Mouse (Mus musculus) monocyte, adult 5-6 weeks (primary cell): ENCODE results near the gene Mettl27. TPM values are rescaled to one million over a fixed set of nuclear protein-coding genes. Genes with fewer than 3 reads are reported as not detected.
"Not testable (repeated sequence)": the region's sequence is repeated elsewhere in the genome, so short reads cannot be mapped to it uniquely, and the experiment has no call there.

Source experiments
- ATAC-seq: fragments of 153-309, 156-312 bp; replicated peaks from 2 replicates; pipeline ENCODE4 v1.8.0; 2017; ENCODE audit warnings: mild to moderate bottlenecking; ENCODE audit not compliant: low TSS enrichment, insufficient number of reproducible peaks, severe bottlenecking, poor library complexity, low FRiP score
- total RNA-seq: library from RNA; stranded (forward); fragments of 200-1000, 200-491, 200-594 nt; gene quantifications from 3 replicates; pipeline ENCODE4 v1.2.3, GENCODE M21; 2017

The Mettl27 gene
- total RNA-seq, 1 experiment from 2014 or later: not detected

GRCm38 (mm10) chr5:134918071-134918832 is 13.9 kb upstream of the Mettl27 start:
- 0 out of 2 replicates have a peak, but pooled peaks have one; percentile 31 for ATAC-seq

DNA sequence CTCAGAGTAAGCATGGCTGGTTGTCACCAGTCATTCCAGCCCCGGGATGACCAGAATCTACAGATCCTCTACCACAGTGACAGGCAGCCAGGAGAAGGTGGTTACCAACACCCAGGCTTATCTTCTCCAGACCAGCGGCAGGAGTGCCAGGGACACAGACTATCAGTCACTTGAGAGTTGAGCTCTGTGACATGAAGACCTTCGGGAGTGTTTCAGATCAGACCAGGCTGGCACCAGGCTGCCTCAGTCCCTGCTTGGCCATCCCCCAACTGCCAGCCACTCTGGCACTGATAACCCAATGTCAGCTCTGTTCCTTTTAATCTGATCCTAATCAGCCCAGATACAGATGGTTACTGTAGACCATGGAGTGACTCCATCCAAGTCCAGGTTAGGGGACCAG is 13.1 kb upstream of the Mettl27 start:
- ATAC-seq: no peak

GRCm38 (mm10) chr5:134920106-134920687 is 12.0 kb upstream of the Mettl27 start:
- ATAC-seq: no peak

- ATAC-seq: no peak
These were observed 11.1 kb upstream of the Mettl27 start for GRCm38 (mm10) chr5:134921106-134921505.

GRCm38 (mm10) chr5:134923141-134923540 is 9.0 kb upstream of the Mettl27 start:
- ATAC-seq: no peak

GRCm38 (mm10) chr5:134926726-134927125 is 5.4 kb upstream of the Mettl27 start:
- no peak for ATAC-seq

GRCm38 (mm10) chr5:134929988-134930387 is 2.2 kb upstream of the Mettl27 start:
- no peak for ATAC-seq

DNA sequence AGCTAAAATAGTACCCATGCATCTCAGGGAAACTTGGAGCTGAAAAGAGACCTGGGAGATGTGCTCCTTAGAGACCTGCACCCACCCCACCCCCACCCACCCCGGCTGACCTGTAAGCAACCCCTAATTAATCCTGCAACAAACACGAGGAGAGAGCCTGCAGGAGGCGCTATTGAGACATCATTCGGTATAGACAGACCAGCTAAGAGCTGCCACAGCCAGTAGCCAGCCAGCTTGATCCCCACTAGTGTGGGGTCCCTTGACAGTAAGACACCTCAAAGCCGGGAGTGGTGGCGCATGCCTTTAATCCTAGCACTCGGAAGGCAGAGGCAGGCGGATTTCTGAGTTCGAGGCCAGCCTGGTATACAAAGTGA is 722 bp downstream of the Mettl27 start:
- ATAC-seq: no peak; the same call in 1 of the 2 replicates

GRCm38 (mm10) chr5:134933281-134933680 is 1.1 kb downstream of the Mettl27 start:
- no peak for ATAC-seq

GRCm38 (mm10) chr5:134933686-134934085 is 1.5 kb downstream of the Mettl27 start:
- ATAC-seq: not testable (repeated sequence)

- no peak for ATAC-seq
These were observed 2.5 kb downstream of the Mettl27 start for GRCm38 (mm10) chr5:134934666-134935065.

DNA sequence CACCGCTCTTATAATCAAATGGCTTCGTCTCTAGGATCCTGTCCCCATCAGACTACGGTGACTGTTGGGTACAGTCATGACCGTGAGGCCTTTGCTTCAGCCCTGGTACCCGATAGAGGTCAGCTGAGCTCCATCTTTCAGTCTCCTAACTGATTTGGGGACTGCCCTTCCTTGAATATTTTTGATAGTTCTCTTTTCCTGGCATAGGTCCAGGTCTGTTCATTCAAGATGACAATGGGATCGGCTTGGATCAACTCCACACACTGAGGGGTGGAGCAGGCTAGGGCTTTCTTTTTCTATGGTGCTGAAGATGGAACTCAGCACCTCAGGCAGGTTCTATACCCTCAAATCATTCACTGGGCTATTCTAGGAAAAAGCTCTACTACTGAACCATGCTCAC is 3.9 kb downstream of the Mettl27 start:
- ATAC-seq: no peak

DNA sequence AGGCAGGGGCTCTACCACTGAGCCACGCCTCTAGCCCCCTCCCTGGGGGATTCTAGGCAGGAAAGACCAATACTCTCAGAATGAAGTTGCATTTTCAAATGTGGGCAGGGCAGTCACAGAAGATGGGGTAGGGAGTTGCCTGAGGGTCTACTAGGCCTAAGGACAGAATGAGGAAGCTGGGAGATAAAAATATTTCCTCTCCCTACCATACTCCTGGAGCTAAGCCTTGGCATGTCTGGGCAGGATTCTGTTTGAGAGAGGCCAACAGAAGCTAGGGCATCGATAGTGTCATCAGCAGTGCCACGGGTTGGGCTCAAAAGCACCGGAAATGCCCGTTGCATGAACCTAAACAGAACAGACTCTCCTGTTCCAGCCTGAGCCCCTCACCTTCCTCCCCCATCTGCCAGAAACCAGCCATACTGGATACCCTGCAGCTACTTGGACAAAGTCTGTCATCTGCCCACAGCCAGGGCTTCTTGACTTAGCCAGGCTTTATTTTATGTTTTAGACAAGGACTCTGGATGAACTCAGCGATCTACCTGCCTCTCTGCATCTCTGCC is 4.5 kb downstream of the Mettl27 start:
- no peak for ATAC-seq

DNA sequence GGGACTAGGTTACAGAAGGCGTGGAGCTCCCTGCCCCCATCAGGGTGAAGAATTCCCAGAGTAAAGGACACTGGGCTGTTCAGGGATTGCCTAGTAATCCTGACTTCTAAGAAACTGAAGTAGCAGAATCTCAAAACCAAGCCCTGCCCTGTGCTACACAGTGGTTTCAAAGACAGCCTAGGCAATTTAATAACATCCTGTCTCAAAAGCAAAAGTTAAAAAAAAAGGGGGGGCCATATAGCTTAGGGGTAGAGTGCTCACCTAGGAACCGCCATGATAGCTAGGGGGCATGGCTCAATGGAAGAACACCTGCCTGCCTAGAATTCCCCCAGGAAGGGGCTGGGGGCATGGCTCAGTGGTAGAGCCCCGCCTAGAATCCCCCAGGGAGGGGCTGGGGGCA is 6.9 kb downstream of the Mettl27 start:
- no peak for ATAC-seq

GRCm38 (mm10) chr5:134939554-134939953 is 7.4 kb downstream of the Mettl27 start:
- not testable (repeated sequence) for ATAC-seq

DNA sequence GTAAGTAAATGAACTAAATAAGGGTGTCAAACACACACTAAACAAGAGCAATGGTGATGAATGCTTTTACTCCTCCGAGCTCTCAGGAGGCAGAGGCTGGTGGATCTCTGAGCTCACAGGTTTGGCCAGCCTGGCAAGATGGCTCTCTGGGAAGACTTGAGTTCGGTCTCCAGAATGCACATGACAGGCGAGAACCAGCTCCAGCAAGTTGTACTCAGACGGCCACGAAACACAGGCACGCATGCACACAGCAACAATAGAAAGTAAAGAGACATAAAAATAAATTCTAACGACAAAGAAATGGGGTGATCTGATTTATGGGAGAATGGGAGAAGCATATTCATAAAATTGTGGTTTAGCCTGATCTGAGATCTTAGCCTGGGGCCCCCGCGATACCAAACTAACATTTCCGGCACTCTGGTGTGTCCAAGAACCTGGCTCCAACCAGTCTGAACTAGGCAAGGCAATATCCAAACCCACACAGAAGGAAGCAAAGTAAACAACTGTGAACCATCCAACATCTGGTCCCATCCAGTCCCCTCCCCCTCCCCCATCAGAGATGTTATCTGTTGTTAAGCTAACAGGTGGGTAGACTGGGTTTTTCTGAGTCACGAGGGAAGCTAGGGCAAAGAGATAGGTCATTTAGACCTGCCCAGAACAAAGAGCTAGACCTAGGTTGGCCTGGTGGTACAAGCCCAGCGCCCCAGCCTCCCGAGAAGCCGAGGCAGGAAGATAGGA is 9.5 kb downstream of the Mettl27 start:
- ATAC-seq: no peak

DNA sequence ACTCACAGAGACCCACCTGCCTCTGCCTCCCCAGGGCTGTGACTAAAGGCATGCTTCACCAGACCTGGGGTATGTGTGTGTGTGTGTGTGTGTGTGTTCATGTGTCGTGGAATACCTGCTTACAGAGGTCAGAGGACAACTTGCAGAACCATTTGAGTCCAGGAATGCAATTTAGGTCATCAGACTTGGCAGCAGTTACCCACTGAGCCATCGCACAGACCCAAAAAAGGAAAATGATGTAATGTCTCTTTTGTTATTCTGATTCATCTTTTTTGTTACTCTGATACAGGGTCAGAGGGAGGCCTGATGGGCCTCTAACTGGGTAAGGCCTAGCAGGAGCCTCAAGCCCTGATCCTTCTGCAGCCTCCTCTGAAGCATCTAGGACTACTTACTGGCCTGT is 10.6 kb downstream of the Mettl27 start:
- no peak for ATAC-seq

- ATAC-seq: no peak
These were observed 12.0 kb downstream of the Mettl27 start for GRCm38 (mm10) chr5:134944179-134944578.

DNA sequence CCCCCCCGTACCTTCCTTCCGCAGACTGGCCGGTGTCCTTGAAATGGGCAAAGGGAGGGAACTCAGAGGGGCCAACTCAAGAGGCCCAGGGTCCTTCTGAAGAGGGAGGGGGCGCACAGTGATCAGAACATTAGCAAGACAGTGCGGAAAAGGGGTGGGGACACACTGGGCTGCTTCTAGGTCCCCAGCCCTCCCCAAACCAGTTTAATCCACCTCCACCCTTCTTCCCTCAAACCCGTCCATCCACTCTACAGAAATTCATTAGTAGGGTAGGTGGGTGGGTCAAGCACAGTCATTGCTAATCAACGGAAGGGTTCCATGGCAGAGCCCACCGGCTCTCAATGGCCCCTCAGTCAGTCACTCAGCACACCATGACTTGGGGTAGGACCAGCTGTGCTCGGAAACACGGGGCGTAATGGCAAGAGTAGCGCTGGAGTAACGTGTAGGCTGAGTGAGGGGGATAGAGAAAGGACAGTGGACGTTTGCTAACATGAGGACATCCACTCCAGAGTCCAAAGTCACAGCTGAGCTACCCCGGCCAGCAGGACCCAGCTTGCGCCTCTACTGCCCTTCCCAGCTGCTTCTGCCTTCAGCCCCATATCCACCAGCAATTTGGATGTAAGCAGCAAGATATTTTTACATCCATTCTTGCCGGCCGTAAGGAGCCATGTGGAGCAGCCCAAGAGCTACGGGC is 13.2 kb downstream of the Mettl27 start:
- no peak for ATAC-seq
